Mouse (Mus musculus) heart, embryonic 11.5 days (tissue): ENCODE results near the gene Casr. TPM values are rescaled to one million over a fixed set of nuclear protein-coding genes. Genes with fewer than 3 reads are reported as not detected.

ENCODE experiments used
- ATAC-seq: fragments of 200-750 bp; cut with Nextera tagmentation; replicated peaks from 2 replicates; pipeline ENCODE4 v1.8.0; 2017; ENCODE audit warnings: moderate library complexity; ENCODE audit not compliant: insufficient number of reproducible peaks, low FRiP score, low TSS enrichment
- H3K27ac ChIP-seq: fragments of 300-500 bp; sonication (generic); 2 replicates; pipeline ENCODE4 v1.5.1; 2014; ENCODE audit warnings: mild to moderate bottlenecking, low read depth, low read length
- H3K27me3 ChIP-seq: fragments of 300-500 bp; sonication (generic); 2 replicates; pipeline ENCODE4 v1.6.1; 2014; ENCODE audit warnings: mild to moderate bottlenecking, low read length, mixed read lengths; ENCODE audit not compliant: control insufficient read depth, insufficient read depth
- H3K36me3 ChIP-seq: fragments of 300-500 bp; sonication (generic); 2 replicates; pipeline ENCODE4 v1.6.1; 2014; ENCODE audit warnings: mild to moderate bottlenecking, low read length, moderate library complexity, mixed read lengths; ENCODE audit not compliant: control insufficient read depth, insufficient read depth
- H3K4me1 ChIP-seq: fragments of 300-500 bp; sonication (generic); 2 replicates; pipeline ENCODE4 v1.6.1; 2014; ENCODE audit warnings: low read length; ENCODE audit not compliant: control insufficient read depth, insufficient read depth
- H3K4me2 ChIP-seq: fragments of 300-500 bp; sonication (generic); 2 replicates; pipeline ENCODE4 v1.6.1; 2014; ENCODE audit warnings: mild to moderate bottlenecking, moderate library complexity
- H3K4me3 ChIP-seq: fragments of 300-500 bp; sonication (generic); 2 replicates; pipeline ENCODE4 v1.5.1; 2014; ENCODE audit warnings: low read depth, low read length
- H3K9ac ChIP-seq: fragments of 300-500 bp; sonication (generic); 2 replicates; pipeline ENCODE4 v1.6.1; 2014; ENCODE audit warnings: mild to moderate bottlenecking, low read depth, low read length, moderate library complexity
- H3K9me3 ChIP-seq: fragments of 300-500 bp; sonication (generic); replicated peaks from 2 replicates; pipeline ENCODE4 v1.6.1; 2016; ENCODE audit warnings: low read length; ENCODE audit not compliant: control insufficient read depth
- WGBS: fragments of 180-500 bp; shearing (Covaris S2); extraction: QIAGEN DNeasy Blood & Tissue Kit; methylation state at CpG from one replicate; pipeline ENCODE4 v1.1.7; 2014; ENCODE audit not compliant: insufficient replicate concordance; 5-methylcytosine and 5-hydroxymethylcytosine counted together
- polyA plus RNA-seq: library from polyadenylated mRNA; unstranded; fragments of >200 nt; fragmentation: Nextera tagmentation; extraction: Ambion mirVana; gene quantifications from 2 replicates; pipeline ENCODE4 v1.2.1, GENCODE M21; 2014

Gene Casr
- polyA plus RNA-seq, 1 experiment from 2014 or later: 0.14 TPM

DNA sequence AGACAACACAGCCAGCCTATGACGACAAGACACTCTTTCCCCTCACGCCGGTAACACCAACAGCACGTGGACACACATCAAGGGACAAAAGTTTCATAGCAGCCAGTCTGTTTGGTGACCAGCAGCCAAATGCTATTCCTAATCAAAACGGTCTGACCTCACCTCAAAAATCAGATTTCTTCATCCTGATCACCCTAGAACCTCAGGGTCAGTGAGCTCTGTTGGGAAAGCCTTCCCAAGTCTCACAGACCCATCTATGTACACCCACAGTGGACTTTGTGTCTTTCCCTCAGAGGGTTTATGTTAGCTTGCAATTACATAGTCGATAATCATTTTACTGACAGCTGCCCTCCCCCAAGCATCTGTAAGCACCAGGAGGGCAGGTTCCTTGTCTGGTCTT, 2.4 kb downstream of the Casr start:
- Histone ChIP-seq H3K9me3 (no peaks in the 10 kb centered on the region), H3K9ac (no peak overlapping the region), H3K4me1 (0 out of 2 replicates have a peak, but pooled peaks cover 13% of the 10 kb centered on the region), H3K4me2 (no peak overlapping the region), H3K27ac (no peak overlapping the region), H3K4me3 (no peak overlapping the region), H3K27me3 (no peaks in the 10 kb centered on the region; the same call in none of the 2 replicates), H3K36me3 (no peaks in the 10 kb centered on the region)
- 88% methylated on average over 6 of the region's 6 CpGs for WGBS
- ATAC-seq: no peak

DNA sequence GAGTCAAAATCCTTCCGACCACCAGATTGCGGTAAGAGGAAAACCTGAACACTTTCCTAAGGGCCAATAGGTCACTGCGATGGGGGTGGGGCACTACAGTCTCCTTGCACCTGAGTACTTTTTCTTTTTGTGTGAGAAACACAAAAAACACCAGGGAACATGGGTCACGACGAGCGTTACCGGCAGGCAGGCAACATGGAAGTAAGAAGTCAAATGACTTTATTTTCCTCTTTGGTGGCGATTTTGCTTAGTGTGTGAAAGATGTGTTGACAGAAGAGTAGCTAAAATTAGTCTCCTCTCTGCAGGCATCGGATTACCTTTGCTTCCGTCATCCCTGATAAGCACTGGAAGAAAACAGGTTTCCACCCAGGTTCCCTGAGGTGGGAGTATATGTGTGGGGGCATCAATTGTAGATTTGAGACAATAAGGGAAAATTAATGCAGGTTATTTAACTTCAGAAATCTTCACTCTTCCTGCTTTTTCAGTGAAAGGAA, 6.2 kb downstream of the Casr start:
- ATAC-seq: 0 out of 2 replicates have a peak, but pooled peaks have one; percentile 14
- H3K9me3 ChIP-seq: 0 out of 2 replicates have a peak, but pooled peaks cover 3% of the 10 kb centered on the region
- H3K27ac ChIP-seq: peak overlapping the region; percentile 74; the same call in 1 of the 2 replicates
- H3K4me3 ChIP-seq: no peak overlapping the region
- H3K27me3 ChIP-seq: no peaks in the 10 kb centered on the region; the same call in 1 of the 2 replicates
- 0 out of 2 replicates have a peak, but pooled peaks cover 7% of the 10 kb centered on the region for H3K4me1 ChIP-seq
- H3K9ac ChIP-seq: peak overlapping the region; percentile 46; the same call in 1 of the 2 replicates
- 43% methylated on average over 10 of the region's 10 CpGs for WGBS
- H3K36me3 ChIP-seq: no peaks in the 10 kb centered on the region
- peak overlapping the region; percentile 38 for H3K4me2 ChIP-seq

DNA sequence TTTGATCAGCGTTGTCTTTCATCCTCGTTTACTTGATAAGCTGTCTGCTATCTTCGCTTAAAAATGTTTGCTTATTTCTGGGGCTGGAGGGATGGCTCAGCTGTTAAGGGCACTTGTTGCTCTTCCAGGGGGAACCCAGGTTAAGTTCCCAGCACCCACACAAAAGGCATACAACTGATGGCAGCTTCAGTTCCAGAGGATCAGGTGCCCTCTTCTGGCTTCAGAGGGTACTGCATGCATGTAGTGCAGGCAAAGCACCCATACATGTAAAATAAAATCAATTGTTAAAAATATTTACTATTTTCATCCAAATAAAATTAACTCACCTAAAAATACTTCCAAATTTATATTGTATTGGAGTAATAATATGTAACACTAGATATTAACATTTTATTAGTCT, 8.3 kb downstream of the Casr start:
- H3K4me1 ChIP-seq: 0 out of 2 replicates have a peak, but pooled peaks cover 7% of the 10 kb centered on the region
- H3K4me3 ChIP-seq: no peak overlapping the region
- no peak overlapping the region for H3K9ac ChIP-seq
- H3K27me3 ChIP-seq: no peaks in the 10 kb centered on the region
- H3K4me2 ChIP-seq: no peak overlapping the region
- no peak overlapping the region for H3K27ac ChIP-seq
- 89% methylated on average over 3 of the region's 3 CpGs for WGBS
- 0 out of 2 replicates have a peak, but pooled peaks cover 3% of the 10 kb centered on the region for H3K9me3 ChIP-seq
- H3K36me3 ChIP-seq: no peaks in the 10 kb centered on the region
- ATAC-seq: no peak

DNA sequence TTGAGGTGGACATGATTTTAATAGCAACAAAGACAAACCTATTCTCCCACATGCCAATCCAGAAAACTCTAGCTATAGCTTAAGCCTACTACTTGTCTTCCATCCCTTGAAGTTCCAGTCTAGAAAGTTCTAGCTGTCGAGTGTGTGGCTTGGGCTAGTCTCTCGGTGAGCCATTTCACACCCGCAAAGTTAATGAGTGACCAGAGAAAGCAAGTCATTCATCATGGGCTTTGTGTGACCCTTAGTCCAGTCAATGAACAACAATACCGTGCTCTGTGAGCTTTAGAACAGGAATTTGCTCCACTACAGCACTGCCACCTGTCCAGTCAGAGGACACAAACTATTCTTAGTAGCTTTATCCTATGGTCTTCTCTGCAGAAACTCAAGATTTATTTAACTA, 16.6 kb downstream of the Casr start:
- ATAC-seq: no peak
- Histone ChIP-seq H3K4me2 (no peak overlapping the region), H3K9ac (no peak overlapping the region), H3K4me3 (no peak overlapping the region), H3K9me3 (no peaks in the 10 kb centered on the region), H3K36me3 (no peaks in the 10 kb centered on the region), H3K4me1 (no peaks in the 10 kb centered on the region), H3K27ac (no peak overlapping the region), H3K27me3 (no peaks in the 10 kb centered on the region)
- WGBS: 73% methylated on average over 4 of the region's 4 CpGs

DNA sequence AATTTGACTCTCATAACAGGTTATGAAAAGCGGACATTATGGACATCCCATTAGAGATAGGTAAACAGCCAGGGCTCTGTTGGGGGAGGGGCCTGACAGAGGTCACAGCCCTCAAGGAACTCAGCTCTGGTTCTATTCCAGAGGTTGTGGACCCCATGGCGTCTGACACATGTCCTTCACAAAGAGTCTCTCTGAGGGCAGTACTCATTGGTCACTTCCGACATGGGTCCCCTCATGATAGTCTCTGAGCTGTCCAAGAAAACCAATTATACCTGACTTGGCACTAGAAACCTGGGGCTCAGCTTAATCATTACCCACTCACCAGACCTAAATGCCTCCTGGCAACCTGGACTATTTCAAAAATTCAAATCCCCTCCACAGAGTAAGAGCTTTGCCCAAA, 18.9 kb downstream of the Casr start:
- Histone ChIP-seq H3K4me1 (no peaks in the 10 kb centered on the region), H3K36me3 (no peaks in the 10 kb centered on the region), H3K27me3 (no peaks in the 10 kb centered on the region), H3K4me3 (no peak overlapping the region), H3K27ac (no peak overlapping the region), H3K4me2 (no peak overlapping the region), H3K9me3 (no peaks in the 10 kb centered on the region), H3K9ac (no peak overlapping the region)
- 81% methylated on average over 3 of the region's 3 CpGs for WGBS
- ATAC-seq: no peak

DNA sequence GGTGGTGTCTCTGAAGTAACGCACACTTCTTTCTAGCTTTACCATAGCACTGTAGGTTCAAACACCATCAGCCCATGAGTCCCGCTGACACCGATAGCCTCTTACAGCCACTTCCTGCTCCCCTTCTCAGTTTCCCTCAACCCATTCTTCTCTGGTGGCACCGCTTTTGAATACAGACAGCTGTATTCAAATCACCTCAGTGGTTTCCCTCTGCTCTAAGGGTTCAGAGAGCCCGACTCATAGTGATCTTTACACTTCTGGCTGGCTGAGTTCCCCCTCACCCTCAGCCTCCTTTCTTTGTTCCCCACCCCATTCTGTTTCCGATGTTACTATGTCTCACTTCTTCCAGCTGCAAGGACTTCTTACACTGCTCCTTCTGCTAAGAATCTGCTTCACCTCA, 21.1 kb downstream of the Casr start:
- ATAC-seq: no peak
- no peak overlapping the region for H3K4me2 ChIP-seq
- H3K9ac ChIP-seq: no peak overlapping the region
- H3K36me3 ChIP-seq: no peaks in the 10 kb centered on the region
- WGBS: 59% methylated on average over 6 of the region's 6 CpGs
- no peaks in the 10 kb centered on the region for H3K9me3 ChIP-seq
- H3K4me3 ChIP-seq: no peak overlapping the region
- H3K27me3 ChIP-seq: no peaks in the 10 kb centered on the region
- H3K27ac ChIP-seq: no peak overlapping the region
- H3K4me1 ChIP-seq: no peaks in the 10 kb centered on the region

DNA sequence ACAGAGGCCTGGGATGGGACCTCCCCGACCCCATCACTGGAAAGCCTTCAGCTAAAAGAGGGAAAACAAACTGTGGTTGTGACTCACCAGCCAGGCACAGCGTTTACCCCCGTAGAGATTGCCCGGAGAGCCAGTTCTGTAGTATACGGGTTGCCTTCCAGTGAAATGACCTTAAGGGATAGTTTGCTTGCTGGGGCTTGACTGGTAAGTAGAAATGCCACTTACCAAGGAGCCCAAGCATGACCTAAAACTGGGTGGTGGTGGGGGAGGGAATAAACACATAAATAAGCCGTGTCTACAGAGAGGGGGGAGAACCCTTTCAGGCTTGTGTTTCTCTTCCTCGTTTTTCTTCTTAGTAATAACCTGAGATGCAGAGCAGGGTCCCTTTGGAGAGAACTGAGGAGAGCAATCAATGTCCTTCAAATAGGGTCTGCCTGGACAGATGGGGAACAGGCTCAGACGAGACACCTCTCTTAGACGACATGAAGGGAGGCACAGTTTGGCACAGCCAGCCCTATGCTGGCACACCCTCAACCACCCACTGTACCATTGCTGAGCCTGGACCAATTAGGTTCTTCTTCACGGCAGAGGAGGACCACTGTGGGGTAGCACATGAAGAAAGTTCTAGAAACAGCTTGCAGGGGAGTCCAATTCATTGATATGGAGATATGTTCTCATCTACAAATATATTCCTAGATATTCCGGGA, 28.8 kb downstream of the Casr start:
- Histone ChIP-seq H3K27me3 (no peaks in the 10 kb centered on the region), H3K27ac (no peak overlapping the region), H3K4me3 (no peak overlapping the region), H3K9me3 (no peaks in the 10 kb centered on the region), H3K4me2 (no peak overlapping the region), H3K36me3 (no peaks in the 10 kb centered on the region), H3K4me1 (peaks cover 4% of the 10 kb centered on the region; the same call in 1 of the 2 replicates), H3K9ac (no peak overlapping the region)
- WGBS: 56% methylated on average over 11 of the region's 11 CpGs
- no peak for ATAC-seq

DNA sequence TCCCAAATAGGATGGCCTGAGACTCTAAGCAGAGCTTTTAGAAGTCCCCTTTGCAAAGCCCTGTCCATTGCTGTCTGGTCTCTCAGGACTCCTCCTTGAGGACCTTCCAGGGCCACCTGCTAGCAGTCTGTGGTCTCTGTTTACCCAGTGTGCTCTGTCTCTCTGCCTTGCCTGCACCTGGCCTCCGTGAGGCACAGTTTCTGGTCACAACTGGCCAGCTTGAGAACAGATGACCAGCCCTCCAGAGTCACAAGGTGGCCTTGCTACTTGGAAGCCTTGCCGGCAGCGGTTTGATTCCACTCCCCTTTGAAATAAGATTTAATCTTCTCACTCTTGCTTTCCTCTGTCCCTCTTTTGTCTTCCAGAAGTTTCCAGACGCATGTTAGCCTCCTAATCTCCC, 29.9 kb downstream of the Casr start:
- H3K9me3 ChIP-seq: no peaks in the 10 kb centered on the region
- no peaks in the 10 kb centered on the region for H3K36me3 ChIP-seq
- H3K4me3 ChIP-seq: no peak overlapping the region
- 54% methylated on average over 4 of the region's 4 CpGs for WGBS
- no peak for ATAC-seq
- peaks cover 4% of the 10 kb centered on the region; the same call in 1 of the 2 replicates for H3K4me1 ChIP-seq
- no peak overlapping the region for H3K9ac ChIP-seq
- no peaks in the 10 kb centered on the region for H3K27me3 ChIP-seq
- H3K27ac ChIP-seq: no peak overlapping the region
- no peak overlapping the region for H3K4me2 ChIP-seq

DNA sequence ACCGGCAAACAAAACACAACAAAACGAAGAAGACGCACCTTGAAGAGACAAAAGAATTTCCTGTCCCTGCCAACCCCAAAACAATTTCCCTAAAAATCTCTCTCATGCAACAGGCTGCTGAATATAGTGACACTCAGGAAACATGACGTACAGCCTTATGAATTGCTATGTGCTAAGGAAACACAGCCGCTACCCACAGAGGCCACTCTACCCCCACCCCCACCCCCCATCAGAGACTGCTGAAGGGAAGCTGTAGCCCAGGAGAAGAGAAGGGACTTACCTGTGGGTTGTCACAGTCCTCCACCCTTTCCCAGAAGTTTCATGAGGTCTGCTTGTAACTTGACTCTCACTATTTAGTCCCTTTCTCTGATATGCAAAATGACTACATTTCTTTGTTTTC, 30.3 kb downstream of the Casr start:
- no peak for ATAC-seq
- H3K4me1 ChIP-seq: peaks cover 4% of the 10 kb centered on the region; the same call in 1 of the 2 replicates
- H3K27ac ChIP-seq: no peak overlapping the region
- no peaks in the 10 kb centered on the region for H3K27me3 ChIP-seq
- H3K9ac ChIP-seq: no peak overlapping the region
- no peaks in the 10 kb centered on the region for H3K9me3 ChIP-seq
- H3K4me2 ChIP-seq: no peak overlapping the region
- WGBS: 69% methylated on average over 5 of the region's 5 CpGs
- H3K4me3 ChIP-seq: no peak overlapping the region
- no peaks in the 10 kb centered on the region for H3K36me3 ChIP-seq
